Mouse (Mus musculus) frontal cortex, postnatal 36 days (tissue): ENCODE measurements at regions not wholly inside any gene's neighbourhood (a gene's known extent, or its start where the extent isn't known, plus 50 kb on each side); places are given as distances from the start of the nearest gene placed in this dataset.
A peak's percentile ranks its signal among the peaks of the same experiment; 100 is the strongest.
"Not testable (repeated sequence)": the region's sequence is repeated elsewhere in the genome, so short reads cannot be mapped to it uniquely, and the experiment has no call there.

Source experiments
- DNase-seq, 2 experiments: peaks; one replicate each; pipeline ENCODE4 v3.0.0; 2022; ENCODE audit warnings: low spot score in 2 of 2

GRCm38 (mm10) chr17:47271979-47272677 lies 96.6 kb upstream of the Mrps10 start:
- peak; percentile 48 to 61 for DNase-seq

- DNase-seq: no peak
Observed at GRCm38 (mm10) chr17:47269053-47269891, 99.4 kb upstream of the Mrps10 start.

GRCm38 (mm10) chr17:47267843-47268242 lies 100.8 kb upstream of the Mrps10 start:
- no peak for DNase-seq

- no peak for DNase-seq
Observed at GRCm38 (mm10) chr17:47267076-47267475, 101.6 kb upstream of the Mrps10 start.

GRCm38 (mm10) chr17:47266335-47266734 lies 102.4 kb upstream of the Mrps10 start:
- peak; percentile 24 to 46 for DNase-seq

- no peak for DNase-seq
Observed at GRCm38 (mm10) chr17:47262986-47263385, 105.7 kb upstream of the Mrps10 start.

GRCm38 (mm10) chr17:47262141-47262540 lies 106.5 kb upstream of the Mrps10 start:
- no peak for DNase-seq

- no peak for DNase-seq
Observed at GRCm38 (mm10) chr17:47260976-47261375, 107.7 kb upstream of the Mrps10 start.

GRCm38 (mm10) chr17:47258296-47258695 lies 110.4 kb upstream of the Mrps10 start:
- no peak for DNase-seq

DNA sequence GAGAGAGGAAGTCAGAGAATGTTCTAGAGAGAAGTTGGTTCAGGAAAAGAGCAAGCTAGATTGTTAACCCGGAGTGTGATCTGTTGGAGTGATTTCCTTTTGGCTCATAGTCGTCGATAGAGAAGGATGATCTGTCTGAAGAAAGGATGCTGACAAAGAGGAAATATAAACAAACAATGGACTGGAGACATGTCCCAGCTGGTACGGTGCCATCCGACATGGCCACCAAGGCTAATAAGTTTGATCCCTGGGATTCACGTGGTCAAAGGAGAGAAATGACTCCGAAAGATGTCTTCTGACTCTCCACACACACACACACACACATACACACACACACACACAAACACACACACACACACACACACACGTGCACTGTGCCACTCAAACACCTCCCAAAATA lies 113.5 kb upstream of the Mrps10 start:
- no peak for DNase-seq

GRCm38 (mm10) chr17:47254026-47254425 lies 114.7 kb upstream of the Mrps10 start:
- no peak for DNase-seq

DNA sequence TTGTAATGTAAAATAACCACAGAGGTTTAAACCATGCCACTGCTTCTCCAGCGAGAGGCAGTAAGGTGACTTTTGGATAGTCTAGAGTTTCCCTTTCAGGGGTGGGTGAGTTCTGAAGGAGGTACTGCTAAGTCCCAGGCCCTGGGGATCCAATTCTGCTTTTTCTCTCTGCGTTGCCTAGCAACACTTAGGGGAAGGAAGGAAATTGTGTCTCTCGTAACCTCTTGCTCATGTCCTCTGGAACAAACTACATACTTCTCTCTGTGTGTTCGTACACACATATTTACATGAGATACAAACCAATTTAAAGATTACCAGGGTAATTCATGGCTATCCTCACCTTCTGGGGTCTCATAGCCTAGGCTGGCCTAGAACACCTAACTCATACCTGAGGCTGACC lies 118.7 kb upstream of the Mrps10 start:
- no peak for DNase-seq

DNA sequence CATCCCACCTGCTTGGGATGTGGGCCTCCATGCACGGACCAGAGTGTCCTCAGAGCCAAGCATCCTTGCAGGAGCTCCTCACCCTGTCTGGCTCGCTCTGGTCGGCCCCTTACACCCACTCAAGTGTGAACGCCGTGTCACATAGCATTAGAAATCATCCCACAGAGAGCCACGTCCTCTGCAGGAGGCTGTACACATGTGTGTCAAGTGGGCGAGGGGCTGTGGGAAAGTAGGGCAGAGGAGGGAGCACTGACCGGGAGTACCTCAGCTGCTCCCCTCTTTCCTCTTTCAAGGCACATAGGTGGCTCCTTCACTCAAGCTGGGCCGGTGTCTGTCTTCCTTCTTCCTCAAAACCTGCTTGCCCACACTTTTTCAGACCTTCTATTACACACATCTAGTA lies 119.5 kb upstream of the Mrps10 start:
- no peak for DNase-seq

GRCm38 (mm10) chr17:47248053-47248452 lies 120.6 kb upstream of the Mrps10 start:
- peak in 1 of 2 experiments; percentile 50 for DNase-seq

- DNase-seq: no peak
Observed at GRCm38 (mm10) chr17:47247516-47247915, 121.2 kb upstream of the Mrps10 start.

- no peak for DNase-seq
Observed at GRCm38 (mm10) chr17:47246605-47247004, 122.1 kb upstream of the Mrps10 start.

- no peak for DNase-seq
Observed at GRCm38 (mm10) chr17:47245635-47246034, 123.1 kb upstream of the Mrps10 start.

- DNase-seq: no peak
Observed at GRCm38 (mm10) chr17:47239086-47239485, 129.6 kb upstream of the Mrps10 start.

DNA sequence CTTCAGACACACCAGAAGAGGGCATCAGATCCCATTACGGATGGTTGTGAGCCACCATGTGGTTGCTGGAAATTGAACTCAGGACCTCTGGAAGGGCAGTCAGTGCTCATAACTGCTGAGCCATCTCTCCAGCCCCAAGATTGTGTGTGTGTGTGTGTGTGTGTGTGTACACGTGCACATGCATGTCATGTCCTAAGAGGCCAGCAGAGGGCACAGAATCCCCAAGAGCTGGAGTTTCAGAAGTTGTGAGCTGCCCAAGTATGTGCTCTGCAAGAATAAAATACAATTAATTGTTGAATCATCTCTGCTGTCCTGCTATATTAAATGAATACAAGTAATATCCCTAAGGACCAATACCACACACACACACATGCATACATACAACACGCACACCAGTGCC lies 130.8 kb upstream of the Mrps10 start:
- not testable (repeated sequence) for DNase-seq

DNA sequence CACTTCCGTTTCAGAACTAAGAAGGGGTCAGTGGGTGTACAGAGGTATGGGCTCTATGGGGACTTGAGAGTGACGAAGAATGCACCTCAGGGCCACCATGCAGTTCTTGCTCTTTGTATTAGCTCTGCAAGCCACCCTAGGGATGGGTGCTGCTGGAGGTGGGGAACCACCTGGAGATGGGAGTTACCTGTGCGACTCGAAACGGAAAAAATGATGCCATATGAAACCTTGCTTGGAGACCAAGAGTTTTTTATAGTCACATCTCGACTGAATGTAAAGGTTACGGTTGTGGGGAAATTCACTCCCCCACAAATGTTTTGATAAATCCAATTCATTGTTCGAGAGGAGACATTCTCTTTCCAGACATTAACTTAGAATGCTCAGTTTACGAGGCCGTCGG lies 134.3 kb upstream of the Mrps10 start:
- DNase-seq: no peak

GRCm38 (mm10) chr17:47233003-47233678 lies 135.5 kb upstream of the Mrps10 start:
- DNase-seq: no peak

DNA sequence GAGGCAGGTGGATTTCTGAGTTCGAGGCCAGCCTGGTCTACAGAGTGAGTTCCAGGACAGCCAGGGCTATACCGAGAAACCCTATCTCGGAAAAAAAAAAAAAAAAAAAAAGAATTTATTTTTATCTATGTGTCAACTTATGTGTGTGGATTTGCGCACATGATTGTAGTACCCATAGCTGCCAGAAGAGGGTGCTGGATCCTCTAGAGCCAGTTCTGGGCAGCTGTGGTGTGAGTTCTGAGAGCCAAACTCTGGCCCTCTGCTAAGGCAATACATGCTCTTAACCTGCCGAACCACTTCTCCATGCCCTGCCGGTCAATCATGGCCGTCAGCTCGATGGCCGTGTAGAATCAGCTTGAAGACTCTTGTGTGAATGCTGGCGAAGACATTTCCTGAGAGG lies 138.0 kb upstream of the Mrps10 start:
- no peak for DNase-seq

- DNase-seq: no peak
Observed at GRCm38 (mm10) chr17:47226391-47226790, 142.3 kb upstream of the Mrps10 start.
